Mouse (Mus musculus) layer of hippocampus, adult 2 months (tissue): ENCODE results near the gene Oma1. TPM values are rescaled to one million over a fixed set of nuclear protein-coding genes. Genes with fewer than 3 reads are reported as not detected.

Source experiments
- DNase-seq, 2 experiments: peaks; one replicate each; pipeline ENCODE4 v3.0.0; 2022; ENCODE audit warnings: low spot score in 2 of 2
- H3K27ac ChIP-seq: fragments of 200-600 bp; 2 replicates; pipeline ENCODE4 v1.8.1; 2022
- H3K4me3 ChIP-seq: fragments of 200-600 bp; 2 replicates; pipeline ENCODE4 v1.8.1; 2022; ENCODE audit warnings: mild to moderate bottlenecking
- CTCF ChIP-seq: fragments of 200-600 bp; conservative IDR thresholded peaks from 2 replicates; pipeline ENCODE4 v1.8.1; 2022; ENCODE audit warnings: antibody characterized with exemption, mild to moderate bottlenecking, moderate library complexity
- total RNA-seq, 2 experiments: library from RNA; stranded (reverse); gene quantifications; 2 replicates each; pipeline ENCODE4 v1.2.3; 2021

The Oma1 gene
- total RNA-seq, 2 experiments from 2014 or later: 8.4 to 10.2 TPM

DNA sequence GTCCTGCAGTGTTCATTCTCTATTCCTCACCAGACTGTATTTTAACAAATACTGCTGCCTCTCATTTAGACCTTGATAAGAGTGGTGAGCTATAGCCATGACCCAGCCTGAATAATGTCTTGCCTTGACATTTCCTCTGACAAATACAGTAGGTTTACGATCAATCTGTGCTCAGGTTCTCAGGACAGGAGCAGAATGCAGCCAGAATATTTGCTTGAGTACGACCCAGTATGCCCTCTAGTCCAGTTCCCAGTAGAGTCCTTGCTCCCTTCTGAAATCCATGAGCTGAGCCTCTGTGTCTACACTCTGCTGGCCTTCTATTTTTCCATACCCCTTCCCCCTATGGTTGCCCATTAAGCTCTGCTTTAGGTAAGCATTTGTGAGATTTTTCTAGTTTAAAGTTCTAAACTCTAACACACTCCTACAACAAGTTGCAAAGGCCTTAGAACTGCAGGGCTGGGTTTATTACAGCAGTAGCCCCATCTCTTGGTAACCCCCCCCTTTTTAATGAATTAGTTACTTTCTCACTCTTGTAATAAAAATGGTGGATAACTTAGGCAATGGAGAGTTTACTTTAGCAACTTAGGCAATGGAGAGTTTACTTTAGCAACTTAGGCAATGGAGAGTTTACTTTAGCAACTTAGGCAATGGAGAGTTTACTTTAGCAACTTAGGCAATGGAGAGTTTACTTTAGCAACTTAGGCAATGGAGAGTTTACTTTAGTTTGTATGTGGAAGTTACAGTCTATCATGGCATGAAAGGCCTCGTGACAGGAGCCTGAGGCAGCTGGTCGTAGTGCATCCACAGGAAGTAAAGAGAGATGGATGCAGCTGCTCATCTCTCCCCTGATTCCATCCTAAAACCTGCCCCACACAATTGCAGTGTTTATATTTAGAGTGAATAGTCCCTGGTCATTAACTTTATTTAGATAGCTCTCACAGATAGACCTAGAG, 72.5 kb downstream of the Oma1 start:
- Histone ChIP-seq H3K27ac (no peak overlapping the region), H3K4me3 (no peak overlapping the region)
- TF ChIP-seq CTCF: no peak
- no peak for DNase-seq

DNA sequence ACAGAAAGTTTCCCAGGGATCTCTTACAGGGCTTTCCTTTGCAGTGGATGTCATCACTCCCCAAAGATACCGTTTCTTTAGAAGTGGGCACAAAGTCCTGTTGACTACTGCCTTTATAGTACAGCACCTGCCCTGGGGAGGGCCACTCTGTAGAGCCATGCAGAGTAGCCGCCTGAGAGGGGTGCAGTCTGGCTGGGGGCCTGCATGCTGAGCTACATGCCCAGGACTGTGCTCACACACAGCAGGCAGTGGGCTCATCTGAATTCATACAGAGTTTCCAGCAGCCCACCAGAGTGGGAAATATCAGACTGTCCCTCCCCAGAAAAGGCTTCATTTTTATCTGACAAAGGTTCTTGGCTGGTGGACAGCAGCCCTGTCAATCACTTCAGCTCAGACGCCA, 73.7 kb downstream of the Oma1 start:
- no peak for TF ChIP-seq CTCF
- H3K27ac ChIP-seq: no peak overlapping the region
- no peak overlapping the region for H3K4me3 ChIP-seq
- no peak for DNase-seq

DNA sequence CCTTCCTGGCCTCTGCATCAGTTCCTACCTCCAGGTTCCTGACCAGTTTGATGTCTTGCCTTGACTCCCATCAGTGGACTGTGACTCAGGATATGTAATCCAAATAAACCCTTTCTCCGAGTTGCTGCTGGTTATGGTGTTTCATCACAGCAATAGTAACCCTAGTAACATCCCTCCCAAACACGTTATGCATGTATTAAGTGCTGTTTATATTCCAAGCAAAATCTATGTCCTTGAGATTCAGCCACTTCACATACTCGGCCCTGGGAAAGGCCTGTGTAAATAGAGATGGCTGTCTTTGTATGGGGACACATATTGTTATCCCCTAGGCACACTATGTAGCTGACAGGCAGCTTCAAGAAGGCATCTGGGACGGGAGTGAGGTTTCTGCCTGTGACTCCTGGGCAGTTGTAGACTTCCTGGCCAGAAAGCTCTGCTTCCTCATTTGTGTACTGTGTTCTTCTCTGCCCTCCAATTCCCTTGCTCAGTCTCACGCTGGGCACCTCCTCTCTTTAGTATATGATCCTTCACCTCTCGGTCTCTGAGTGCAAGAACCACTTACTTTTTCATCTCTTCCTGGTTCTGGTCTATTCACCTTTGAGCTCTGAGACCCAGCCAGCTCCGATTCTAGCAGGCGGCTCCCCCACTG, 75.0 kb downstream of the Oma1 start:
- no peak for DNase-seq
- Histone ChIP-seq H3K27ac (no peak overlapping the region), H3K4me3 (no peak overlapping the region)
- TF ChIP-seq CTCF: no peak

DNA sequence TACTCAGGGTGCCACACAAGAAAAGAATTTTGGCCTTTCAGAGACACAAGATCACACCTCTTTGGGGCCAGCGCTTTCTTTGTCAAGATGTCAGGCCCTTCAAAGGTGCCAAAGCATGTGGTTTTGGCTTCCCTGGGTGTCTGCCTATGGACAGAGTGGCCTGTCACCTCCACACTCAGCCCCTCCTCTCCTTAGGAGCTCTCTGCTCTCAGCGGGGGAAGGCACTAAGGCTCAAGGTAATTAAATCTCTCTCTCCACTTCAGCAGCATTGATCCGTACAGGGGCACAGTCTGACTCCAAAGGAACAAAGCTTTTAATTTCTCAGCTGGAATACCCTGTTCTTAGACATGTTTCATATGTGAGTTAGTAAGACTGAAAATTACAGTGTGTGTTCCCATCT, 76.0 kb downstream of the Oma1 start:
- no peak for TF ChIP-seq CTCF
- Histone ChIP-seq H3K27ac (no peak overlapping the region), H3K4me3 (no peak overlapping the region)
- DNase-seq: no peak

DNA sequence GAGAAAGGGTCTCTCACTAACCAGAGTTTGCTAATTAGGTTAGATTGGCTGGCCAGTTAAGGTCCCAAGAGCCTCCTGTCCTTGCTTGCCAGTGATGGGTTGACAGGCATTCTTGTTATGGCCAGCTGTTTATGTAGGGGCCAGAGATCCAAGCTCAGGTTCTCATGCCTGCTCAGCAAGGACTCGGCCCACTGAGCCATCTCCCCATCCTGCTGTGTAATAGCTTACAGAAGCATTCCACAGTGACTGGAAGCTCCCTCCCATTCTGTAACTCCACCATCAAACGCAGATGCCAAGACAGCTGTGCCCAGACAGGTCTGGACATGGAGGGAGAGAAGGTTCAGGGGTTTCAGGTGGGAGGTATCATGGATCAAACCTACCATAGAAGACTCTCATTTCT, 76.9 kb downstream of the Oma1 start:
- no peak for TF ChIP-seq CTCF
- Histone ChIP-seq H3K27ac (no peak overlapping the region), H3K4me3 (no peak overlapping the region)
- DNase-seq: no peak

DNA sequence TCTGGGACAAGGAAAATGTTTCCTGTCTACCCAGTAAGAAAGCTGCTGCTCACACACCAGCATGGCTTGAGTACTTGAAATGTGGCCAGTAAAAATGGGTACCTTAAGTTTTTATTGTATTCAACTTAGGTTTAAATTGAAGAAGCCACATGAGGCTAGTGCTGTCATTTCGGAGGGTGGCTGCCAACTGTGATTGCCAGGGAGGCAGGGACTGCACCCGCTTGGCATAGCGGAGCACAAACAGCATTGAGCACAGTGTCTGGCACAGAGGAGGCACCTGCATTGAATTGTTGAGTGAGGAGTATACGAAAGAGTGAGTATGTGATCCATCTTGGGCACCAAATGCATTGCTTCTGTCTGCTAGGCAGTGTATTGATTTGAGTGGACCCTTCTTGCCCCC, 81.5 kb downstream of the Oma1 start:
- no peak overlapping the region for H3K27ac ChIP-seq
- TF ChIP-seq CTCF: no peak
- DNase-seq: no peak

DNA sequence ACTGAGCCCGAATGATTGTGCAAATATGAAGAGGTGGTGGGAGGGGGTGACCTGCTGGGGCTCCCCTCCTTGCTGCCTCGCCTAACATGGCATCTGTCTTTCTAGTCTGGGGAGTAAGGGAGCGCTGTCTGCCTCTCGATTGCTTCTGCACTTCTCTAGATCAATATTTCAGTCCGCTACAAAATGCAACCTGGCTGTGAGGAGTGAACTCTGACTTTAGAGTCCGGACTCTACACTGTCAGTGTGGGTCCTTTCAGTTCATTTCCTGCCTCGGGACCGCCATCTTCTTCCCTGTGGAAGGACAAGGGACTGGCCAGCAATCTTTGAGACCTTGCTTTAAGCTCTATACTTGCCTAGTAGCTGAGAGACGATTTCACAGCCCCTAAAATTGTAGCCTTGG, 82.3 kb downstream of the Oma1 start:
- no peak overlapping the region for H3K27ac ChIP-seq
- no peak overlapping the region for H3K4me3 ChIP-seq
- TF ChIP-seq CTCF: no peak
- no peak for DNase-seq

More for the DNA sequence above, 81.5 kb downstream of the Oma1 start:
- H3K4me3 ChIP-seq: no peak overlapping the region

DNA sequence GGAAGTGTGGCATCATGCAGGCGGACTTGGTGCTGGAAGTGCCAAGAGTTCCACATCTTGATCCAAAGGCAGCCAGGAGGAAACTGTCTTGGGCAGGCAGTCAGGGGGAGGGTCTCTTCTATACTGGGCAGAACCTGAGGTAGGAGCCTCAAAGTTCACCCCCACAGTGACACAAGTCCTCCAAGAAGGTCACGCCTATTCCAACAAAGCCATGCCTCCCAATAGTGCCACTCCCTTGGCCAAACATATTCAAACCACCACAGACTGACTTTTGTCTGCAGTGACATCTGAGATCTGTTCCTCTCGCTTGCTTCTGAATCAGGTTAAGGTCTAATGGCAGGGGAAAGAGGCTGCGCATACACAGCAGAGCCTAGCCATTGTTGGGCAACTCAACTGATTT, 83.3 kb downstream of the Oma1 start:
- no peak for TF ChIP-seq CTCF
- H3K4me3 ChIP-seq: no peak overlapping the region
- no peak for DNase-seq
- no peak overlapping the region for H3K27ac ChIP-seq

DNA sequence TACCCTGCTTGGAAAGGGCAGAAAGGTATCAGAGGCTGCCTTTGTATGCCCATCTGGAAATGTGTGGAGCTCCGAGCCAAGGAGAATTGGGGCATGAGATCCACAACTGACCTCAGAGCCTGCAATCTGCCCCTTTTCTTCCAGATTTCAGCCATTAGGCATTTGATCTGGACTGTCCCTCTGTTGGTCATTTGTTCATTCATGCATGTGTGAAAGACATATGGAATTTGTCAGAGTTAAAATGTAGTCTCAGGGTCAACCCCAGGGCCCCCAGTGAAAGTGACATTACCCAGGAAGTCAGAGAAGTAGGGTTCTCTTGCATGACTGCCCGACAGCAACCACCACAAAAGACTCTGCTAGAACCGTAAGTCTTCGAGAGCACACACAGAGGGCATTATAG, 89.0 kb downstream of the Oma1 start:
- Histone ChIP-seq H3K27ac (no peak overlapping the region), H3K4me3 (no peak overlapping the region)
- TF ChIP-seq CTCF: no peak
- DNase-seq: no peak

DNA sequence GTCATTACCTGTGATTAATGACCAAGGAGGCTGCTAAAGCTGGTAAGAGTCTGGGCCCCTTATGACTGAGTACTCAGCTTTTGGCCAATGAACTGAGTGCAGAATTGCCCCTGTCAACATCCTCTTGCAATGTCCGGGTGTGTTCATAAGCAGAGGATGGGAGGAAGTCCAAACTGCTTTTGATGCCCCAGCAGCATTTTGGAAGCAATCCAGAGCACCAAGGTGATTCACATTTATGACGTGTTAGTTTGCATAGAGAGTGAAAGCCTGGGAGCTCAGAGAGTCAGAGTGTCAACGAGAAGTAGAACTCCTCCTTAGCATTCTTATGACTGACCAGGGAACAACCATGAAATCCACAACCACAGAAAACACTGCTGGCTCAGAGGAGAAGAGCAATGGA, 91.7 kb downstream of the Oma1 start:
- Histone ChIP-seq H3K27ac (no peak overlapping the region), H3K4me3 (no peak overlapping the region)
- no peak for DNase-seq
- no peak for TF ChIP-seq CTCF

DNA sequence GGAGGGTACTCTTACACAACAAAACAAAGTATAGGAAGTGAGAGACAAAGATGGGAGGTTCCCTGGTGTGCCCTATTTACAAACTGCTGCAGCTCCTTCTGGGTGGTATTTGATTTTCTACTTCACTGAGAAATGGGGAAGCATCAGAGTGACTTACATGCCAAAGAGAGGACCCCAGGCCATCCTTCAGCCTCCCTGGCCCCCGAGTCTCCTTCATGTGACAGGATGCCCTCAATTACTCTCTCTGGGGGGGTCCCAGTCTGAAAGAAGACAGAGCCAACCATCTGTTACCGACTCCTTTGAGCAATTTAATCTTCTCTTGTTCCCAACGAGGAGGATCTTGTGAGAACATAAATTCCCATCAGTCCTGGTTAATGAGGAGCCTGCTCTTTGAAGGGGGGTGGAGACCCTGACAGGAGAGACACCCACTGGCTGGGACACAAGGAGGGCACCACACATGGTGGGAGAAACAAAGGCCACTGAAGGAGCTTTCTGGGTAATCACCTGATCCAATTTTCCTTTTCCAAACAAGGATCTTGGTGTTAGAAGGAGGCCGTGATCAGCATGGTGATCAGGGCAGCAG, 96.7 kb downstream of the Oma1 start:
- TF ChIP-seq CTCF: no peak
- Histone ChIP-seq H3K27ac (no peak overlapping the region), H3K4me3 (no peak overlapping the region)
- no peak for DNase-seq

Other genes with a start within 250 kb of the Oma1 start
- 10 to 100 TPM; 51.5 to 55.3 TPM for gene Mier1, start 199.4 kb upstream of the Oma1 start, total RNA-seq
- gene Wdr78, start 199.3 kb upstream of the Oma1 start, total RNA-seq: 10 to 100 TPM; 13.9 to 15.8 TPM
- 10 to 100 TPM; 11.4 to 12.2 TPM for gene Slc35d1, start 98.6 kb upstream of the Oma1 start, total RNA-seq
- not detected for gene 4921539E11Rik, start 22.9 kb upstream of the Oma1 start, total RNA-seq